ENCODE assay signal across 8 mouse cellular contexts in the genomic region with DNA sequence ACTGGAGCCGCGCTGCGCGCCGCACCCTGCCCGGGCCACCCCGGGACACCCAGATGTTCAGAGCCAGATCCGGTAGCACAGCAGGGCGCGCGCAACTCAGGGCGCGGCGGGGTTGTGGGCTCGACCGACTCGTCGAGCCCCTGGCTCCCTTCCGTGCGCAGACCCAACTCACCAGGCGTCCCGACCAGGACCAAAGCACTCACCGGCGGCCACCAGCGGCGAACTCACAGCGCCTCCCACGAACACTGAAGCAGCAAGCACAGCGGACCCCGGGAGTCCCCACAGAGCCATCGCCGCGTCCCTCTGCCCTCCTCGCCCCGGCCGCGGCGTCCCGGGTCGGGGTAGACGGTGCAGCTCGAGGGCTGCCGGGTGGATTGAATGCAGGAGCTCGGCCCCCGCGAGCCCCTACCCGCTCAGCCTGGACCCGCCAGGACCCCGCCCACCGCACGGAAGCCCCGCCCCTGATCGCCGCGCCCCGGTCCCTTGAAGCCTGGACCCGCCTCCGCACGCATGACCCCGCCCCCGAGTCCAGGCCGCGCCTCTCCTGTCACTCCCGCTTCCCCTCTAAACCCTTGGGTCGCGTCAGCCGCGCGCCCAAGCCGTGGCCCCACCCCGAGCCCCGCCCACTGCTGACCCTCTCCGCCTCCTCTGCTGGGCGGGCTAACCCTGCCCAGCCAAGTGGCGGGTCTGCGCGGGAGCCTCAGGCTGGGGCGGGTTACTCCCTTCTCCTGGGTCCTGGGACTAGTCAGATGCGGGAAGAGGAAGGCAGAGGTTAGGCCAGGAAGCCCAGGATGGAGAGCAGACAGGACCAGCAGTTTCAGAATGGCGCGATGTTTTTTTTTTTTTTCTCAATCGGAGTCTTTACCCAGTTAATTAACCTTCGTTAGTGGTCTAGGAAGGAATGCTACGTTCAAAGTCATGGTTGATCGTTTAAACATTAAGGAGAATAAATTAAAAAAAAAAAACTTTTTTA. TPM values are rescaled to one million over a fixed set of nuclear protein-coding genes. Genes with fewer than 3 reads are reported as not detected.
DNase-seq lines count a peak whose midpoint lies in the region; ATAC-seq lines count a peak whose summit lies in the region.

A gene (minus strand): TSS at position 455 of the 973 bp plus-strand sequence.

- peak within 1 kb of the TSS; percentile 58 to 73 for H3K4me3 ChIP-seq in heart, embryonic 14.5 days (ENCODE audit: control insufficient read depth in 1 of 2, insufficient read depth in 1 of 2, low read depth in 1 of 2, low read length in 2 of 2)
- H3K4me3 ChIP-seq in liver, embryonic 13.5 days (replicated peaks), result peak within 1 kb of the TSS; percentile 78
- peak within 1 kb of the TSS; percentile 76 for H3K4me3 ChIP-seq in stomach, embryonic 16.5 days (replicated peaks; ENCODE audit: low read length)

- peak; percentile 85 for DNase-seq in c-Kit-negative CD71-positive TER-119-positive erythroid progenitor cells, embryonic 14.5 days (ENCODE audit: low read depth, low spot score)
- peak; percentile 81 for DNase-seq in fibroblast of lung, adult 2 months (ENCODE audit: low read depth)
- peak; percentile 99 for DNase-seq in kidney, postnatal 14 days
- peak; percentile 94 for DNase-seq in liver, embryonic 13.5 days
- DNase-seq in neural tube, embryonic 10.5 days (ENCODE audit: extremely low spot score, low spot score), result peak; percentile 100

- peak within 1 kb of the TSS; percentile 77 for H3K9ac ChIP-seq in heart, embryonic 14.5 days (ENCODE audit: low read length)
- H3K9ac ChIP-seq in liver, embryonic 13.5 days, result peak within 1 kb of the TSS; percentile 80
- H3K9ac ChIP-seq in stomach, embryonic 16.5 days (ENCODE audit: low read length), result peak within 1 kb of the TSS; percentile 87

- H3K9me3 ChIP-seq in heart, embryonic 14.5 days (ENCODE audit: control insufficient read depth, low read length), result no peaks in the 10 kb centered on the region
- no peaks in the 10 kb centered on the region for H3K9me3 ChIP-seq in liver, embryonic 13.5 days (replicated peaks)
- H3K9me3 ChIP-seq in stomach, embryonic 16.5 days (replicated peaks; ENCODE audit: control insufficient read depth, low read length), result no peaks in the 10 kb centered on the region

- H3K27ac ChIP-seq in heart, embryonic 14.5 days (replicated peaks in 1 of 2; ENCODE audit: control insufficient read depth in 1 of 2, insufficient read depth in 1 of 2, low read depth in 2 of 2, low read length in 2 of 2), result peak within 1 kb of the TSS; percentile 6 to 69; a peak in 2 of 4 replicates
- H3K27ac ChIP-seq in liver, embryonic 13.5 days, result peak within 1 kb of the TSS; percentile 69
- H3K27ac ChIP-seq in stomach, embryonic 16.5 days (ENCODE audit: low read length), result peak within 1 kb of the TSS; percentile 84

- H3K36me3 ChIP-seq in heart, embryonic 14.5 days (ENCODE audit: control insufficient read depth, insufficient read depth, low read length), result no peaks in the 10 kb centered on the region
- no peaks in the 10 kb centered on the region for H3K36me3 ChIP-seq in liver, embryonic 13.5 days
- no peaks in the 10 kb centered on the region for H3K36me3 ChIP-seq in stomach, embryonic 16.5 days (ENCODE audit: control insufficient read depth, insufficient read depth, low read length)

- ATAC-seq in CD4-positive, CD25-positive, alpha-beta regulatory T cell, adult 4 months, result peak; percentile 81
- peak; percentile 96 for ATAC-seq in heart, embryonic 14.5 days (ENCODE audit: insufficient number of reproducible peaks, insufficient read depth, low FRiP score, low read depth)
- ATAC-seq in liver, embryonic 13.5 days (ENCODE audit: low read depth), result peak; percentile 95
- ATAC-seq in stomach, embryonic 16.5 days (ENCODE audit: insufficient read depth, low FRiP score), result peak; percentile 98

- whole genome bisulfite sequencing in heart, embryonic 14.5 days, result 1% methylated on average over 68 of the region's 85 CpGs
- under 1% methylated on average over 85 of the region's 85 CpGs for WGBS in liver, embryonic 13.5 days (ENCODE audit: insufficient replicate concordance)
- under 1% methylated on average over 85 of the region's 85 CpGs for WGBS in stomach, embryonic 16.5 days

- H3K4me2 ChIP-seq in heart, embryonic 14.5 days (ENCODE audit: low read length), result peak within 1 kb of the TSS; percentile 76
- peak within 1 kb of the TSS; percentile 86 for H3K4me2 ChIP-seq in liver, embryonic 13.5 days
- H3K4me2 ChIP-seq in stomach, embryonic 16.5 days (ENCODE audit: low read depth, low read length), result peak within 1 kb of the TSS; percentile 67

- H3K27me3 ChIP-seq in heart, embryonic 14.5 days (ENCODE audit: control insufficient read depth, insufficient read depth, low read length), result no peaks in the 10 kb centered on the region
- no peaks in the 10 kb centered on the region for H3K27me3 ChIP-seq in liver, embryonic 13.5 days
- no peaks in the 10 kb centered on the region for H3K27me3 ChIP-seq in stomach, embryonic 16.5 days (ENCODE audit: control insufficient read depth, insufficient read depth, low read length)

- H3K4me1 ChIP-seq in heart, embryonic 14.5 days (ENCODE audit: control insufficient read depth in 2 of 2, insufficient read depth in 2 of 2, low read length in 2 of 2), result peaks cover 0 to 20% of the 10 kb centered on the region in 2 experiments; a peak in 2 of 4 replicates
- peaks cover 39% of the 10 kb centered on the region for H3K4me1 ChIP-seq in liver, embryonic 13.5 days (replicated peaks)
- H3K4me1 ChIP-seq in stomach, embryonic 16.5 days (ENCODE audit: control insufficient read depth, insufficient read depth, low read length), result peaks cover 14% of the 10 kb centered on the region

RNA-seq across cellular contexts. Expression of the gene that starts here (rescaled TPM):
- polyA plus RNA-seq in CD4-positive, CD25-positive, alpha-beta regulatory T cell, adult 4 months (2017; shearing (Covaris generic)), result 1 to 10 TPM; 4.4 to 6.0 TPM
- 5.0 and 5.4 TPM in 2 replicates for polyA plus RNA-seq in heart, embryonic 14.5 days (2014; fragmentation: Nextera tagmentation; extraction: Ambion mirVana)
- 7.0 and 9.1 TPM in 2 replicates for polyA plus RNA-seq in liver, embryonic 13.5 days (2015; fragmentation: Nextera tagmentation; extraction: Ambion mirVana)
- 23.0 and 23.1 TPM in 2 replicates for polyA plus RNA-seq in stomach, embryonic 16.5 days (2015; fragmentation: Nextera tagmentation; extraction: Ambion mirVana)

Comparison
In these comparisons a context has a peak if more than half of its experiments do, and no peak if none do; other contexts are left out.
1. Peak in every context shown above with its lines: DNase-seq, ATAC-seq, H3K4me3 ChIP-seq and H3K27ac ChIP-seq.